Mouse (Mus musculus) liver, adult 10 weeks (tissue): ENCODE data around the gene Gm5725. TPM values are rescaled to one million over a fixed set of nuclear protein-coding genes. Genes with fewer than 3 reads are reported as not detected.

Experiments
- polyA plus RNA-seq: library from polyadenylated mRNA; stranded (reverse); fragments of 350-450 nt; fragmentation: Illumina TruSeq; extraction: RNeasy Lipid Tissue Mini Kit (QIAGEN cat#74804); gene quantifications from one replicate; pipeline ENCODE4 v1.2.3, GENCODE M21; 2014; ENCODE audit warnings: low read depth, low replicate concordance

Gene Gm5725
- not detected for polyA plus RNA-seq

DNA sequence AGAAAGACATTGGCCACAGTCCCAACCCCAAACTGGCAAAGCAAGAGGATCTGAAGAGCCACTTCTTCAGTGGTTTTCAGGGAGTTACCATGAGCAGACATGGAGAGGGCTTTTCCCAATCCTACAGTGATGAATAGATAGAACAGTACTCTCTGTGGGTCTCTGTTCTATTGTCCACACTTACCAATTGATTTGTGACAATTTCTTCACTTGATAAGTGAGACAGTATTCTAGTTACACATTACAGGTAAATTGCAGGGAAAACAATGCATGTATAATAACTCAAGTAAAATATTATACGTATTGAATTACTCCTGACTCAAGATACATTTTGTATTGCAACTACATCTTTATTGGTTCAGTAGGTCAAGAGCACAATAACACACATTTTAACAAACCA is at the start of gene Gm5725:
Gene Gm5725, minus strand, starts transcription at position 101 of the 400 bp plus-strand sequence.

DNA sequence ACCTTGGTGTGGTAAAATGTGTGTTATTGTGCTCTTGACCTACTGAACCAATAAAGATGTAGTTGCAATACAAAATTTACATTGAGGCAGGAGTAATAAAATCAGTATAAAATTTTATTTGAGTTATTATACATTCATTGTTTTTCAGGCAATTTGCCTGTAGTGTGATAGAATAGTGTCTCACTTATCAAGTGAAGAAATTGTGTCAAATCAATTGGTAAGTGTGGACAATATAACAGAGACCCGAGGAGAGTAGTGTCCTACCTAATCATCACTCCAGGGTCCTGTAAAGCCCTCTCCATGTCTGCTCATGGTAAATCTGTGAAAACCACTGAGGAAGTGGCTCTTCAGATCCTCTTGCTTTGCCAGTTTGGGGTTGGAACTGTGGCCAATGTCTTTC is 12.0 kb downstream of the Gm5725 start, which contains the start of gene Vmn1r135:
Gene Vmn1r135, plus strand, starts transcription at position 301 of the 400 bp plus-strand sequence.

DNA sequence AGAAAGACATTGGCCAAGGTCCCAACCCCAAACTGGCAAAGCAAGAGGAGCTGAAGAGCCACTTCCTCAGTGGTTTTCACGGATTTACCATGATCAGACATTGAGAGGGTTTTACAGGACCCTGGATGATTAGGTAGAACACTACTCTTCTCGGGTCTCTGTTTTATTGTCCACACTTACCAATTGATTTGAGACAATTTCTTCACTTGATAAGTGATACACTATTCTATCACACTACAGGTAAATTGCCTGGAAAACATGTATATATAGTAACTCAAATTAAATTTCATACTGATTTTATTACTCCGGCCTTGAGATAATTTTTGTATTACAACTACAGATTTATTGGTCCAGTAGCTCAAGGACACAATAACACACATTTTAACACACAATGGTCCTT is 47.4 kb downstream of the Gm5725 start, which contains the start of gene Gm4177:
Gene Gm4177, minus strand, starts transcription at position 101 of the 400 bp plus-strand sequence.

Other genes with a start within 250 kb of the Gm5725 start
- gene Vmn1r132, start 230.2 kb downstream of the Gm5725 start, polyA plus RNA-seq, result not detected
- gene Gm4175, start 82.8 kb downstream of the Gm5725 start, polyA plus RNA-seq, result not detected
- gene Gm4177, start 47.5 kb downstream of the Gm5725 start, polyA plus RNA-seq, result not detected
- not detected for gene Vmn1r135, start 11.9 kb downstream of the Gm5725 start, polyA plus RNA-seq
- gene Gm5891, start 77.0 kb upstream of the Gm5725 start, polyA plus RNA-seq, result not detected
- gene Vmn1r137, start 150.3 kb upstream of the Gm5725 start, polyA plus RNA-seq, result not detected
- gene Vmn1r138, start 184.6 kb upstream of the Gm5725 start, polyA plus RNA-seq, result not detected
- gene Gm6176, start 212.0 kb upstream of the Gm5725 start, polyA plus RNA-seq, result not detected
- not detected for gene Vmn1r139, start 224.8 kb upstream of the Gm5725 start, polyA plus RNA-seq